Mouse (Mus musculus): Measurements from ENCODE around the gene Atrip.

Gene Atrip

GRCm38 (mm10) chr9:109097291-109097690 is 23.4 kb upstream of the Atrip start:
- no peak for DNase-seq

- no peak for DNase-seq
Measured at GRCm38 (mm10) chr9:109096856-109097255, 22.9 kb upstream of the Atrip start.

DNA sequence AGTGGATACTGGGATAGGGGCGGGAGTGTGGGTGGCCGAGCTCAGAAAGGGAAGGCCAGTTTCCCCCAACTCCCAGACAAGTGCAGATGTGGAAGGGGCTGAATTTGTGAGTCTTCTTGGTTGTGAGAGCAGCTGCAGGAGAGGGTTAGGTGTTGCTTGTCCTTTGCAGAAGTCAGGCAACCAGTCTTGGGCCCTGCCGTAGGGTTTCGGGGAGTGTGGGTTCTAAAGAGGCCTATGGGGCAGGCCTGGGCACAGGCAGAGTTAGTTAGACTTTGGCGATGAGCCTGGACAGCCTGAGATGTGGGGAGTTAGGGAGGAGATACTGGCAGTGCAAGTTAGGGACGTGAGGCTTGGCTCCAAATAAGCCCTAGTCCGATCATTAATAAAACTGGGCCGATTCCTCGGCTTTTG is 22.3 kb upstream of the Atrip start:
- DNase-seq, result peak; percentile 40

DNA sequence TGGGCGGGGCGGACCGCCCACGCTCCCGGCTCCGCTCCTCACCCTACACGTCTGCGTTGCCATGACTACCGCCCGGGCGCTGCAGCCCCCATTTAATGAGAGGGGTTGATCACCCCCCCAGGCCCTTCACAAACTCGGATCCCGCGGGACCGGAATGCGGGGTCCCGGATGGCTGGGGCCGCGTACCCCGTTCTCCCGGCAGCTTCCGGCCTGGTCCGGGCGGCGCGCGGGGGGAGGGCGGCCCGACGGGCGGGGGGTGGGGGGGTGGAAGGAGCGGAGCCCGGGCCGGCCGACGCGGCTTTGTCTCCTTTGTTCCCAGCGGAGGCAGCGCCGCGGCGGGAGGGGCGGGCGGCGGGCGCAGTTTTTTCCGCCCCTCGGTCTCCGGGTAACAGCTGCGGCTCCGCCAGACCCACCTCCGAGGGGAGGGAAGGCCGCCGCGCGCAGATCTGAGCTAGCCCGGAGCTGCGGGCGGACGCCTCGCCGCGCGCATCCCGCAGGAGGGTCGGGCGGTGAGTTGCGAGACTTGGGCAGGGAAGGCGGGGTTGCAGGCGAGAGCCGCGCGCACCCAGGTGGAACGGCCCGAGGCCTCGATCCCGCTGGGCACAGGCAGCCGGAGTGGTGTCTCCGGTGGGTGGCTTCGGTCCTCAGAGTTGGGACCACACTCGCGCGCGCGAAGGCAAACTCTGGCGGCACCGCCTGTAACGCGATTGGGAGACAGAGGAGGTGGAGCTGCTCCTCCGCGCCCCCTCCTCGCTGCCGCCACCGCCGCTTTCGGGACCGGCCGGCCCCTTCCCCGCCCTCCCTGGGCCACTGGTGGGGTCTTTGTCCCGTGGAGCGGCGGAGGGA is 21.4 kb upstream of the Atrip start, which contains the start of gene Plxnb1:
Plxnb1 (plus strand) TSS at position 253 of the 846 bp plus-strand sequence.
- peak; percentile 83 for DNase-seq

DNA sequence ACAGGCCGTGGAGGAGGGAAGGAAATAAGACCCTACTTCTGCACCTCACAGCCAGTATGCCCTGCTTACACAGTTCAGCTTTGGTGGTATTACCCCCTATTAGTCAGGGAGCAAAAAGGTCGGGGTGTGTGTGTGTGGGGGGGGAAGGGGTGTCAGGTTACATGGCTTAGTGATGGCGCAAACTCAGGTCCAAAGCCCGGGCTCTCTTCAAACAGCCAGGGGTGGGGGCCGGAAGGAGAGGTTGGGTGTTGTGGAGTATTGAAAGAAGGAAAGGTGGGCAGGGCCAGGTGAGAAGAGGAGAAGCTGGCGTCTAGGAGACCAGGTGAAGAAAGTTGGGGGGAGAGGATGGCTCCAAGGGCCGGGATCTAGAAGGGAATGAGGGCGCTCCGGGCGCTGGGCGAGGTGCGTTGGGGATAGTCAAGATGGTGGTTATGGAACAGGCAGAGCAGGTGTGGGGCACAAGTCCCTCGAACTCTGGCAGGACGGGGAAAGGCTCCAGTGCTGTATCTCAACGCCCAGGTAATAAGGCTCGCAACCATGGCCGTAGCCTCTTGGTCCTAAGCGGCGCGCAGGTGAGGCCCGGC is 20.7 kb upstream of the Atrip start:
- no peak for DNase-seq

- DNase-seq, result no peak
Measured at GRCm38 (mm10) chr9:109093786-109094552, 20.0 kb upstream of the Atrip start.

DNA sequence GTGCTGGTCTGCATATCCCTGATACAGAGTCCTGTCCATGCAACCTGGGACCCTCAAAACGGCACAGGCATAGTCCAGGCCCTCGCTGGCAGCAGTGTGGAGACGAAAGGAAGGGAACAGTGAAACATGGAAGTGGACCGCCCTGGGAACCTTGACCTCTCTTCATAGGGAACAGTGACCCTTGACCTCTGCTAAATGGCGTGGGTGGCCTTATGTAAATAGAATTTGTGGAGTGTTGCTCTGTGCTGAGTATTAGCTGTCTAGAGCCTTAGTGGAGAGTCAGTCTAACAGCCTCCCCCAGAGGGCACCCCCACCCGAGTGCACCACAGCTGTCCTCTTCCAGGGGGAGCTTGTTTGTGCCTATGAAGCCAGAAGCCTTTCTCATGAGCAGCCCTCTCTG is 18.9 kb upstream of the Atrip start:
- no peak for DNase-seq

DNA sequence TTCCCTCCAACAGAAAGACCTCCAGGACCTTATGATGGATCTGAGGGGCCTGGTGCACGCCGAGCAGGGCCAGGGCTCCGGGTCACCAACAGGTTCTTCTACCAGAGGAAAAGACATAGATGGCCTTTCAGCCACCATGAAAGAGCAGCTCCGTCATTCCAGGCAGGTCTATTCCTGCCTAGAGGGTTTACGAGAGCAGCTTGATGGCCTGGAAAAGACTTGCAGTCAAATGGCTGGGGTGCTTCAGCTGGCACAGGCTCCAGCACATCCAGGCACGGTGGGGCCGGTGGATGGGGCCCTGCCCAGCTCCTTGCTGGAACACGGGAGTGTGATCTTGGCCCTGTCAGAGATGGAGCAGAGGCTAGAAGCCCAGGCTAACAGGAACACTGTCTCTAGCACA is 17.9 kb upstream of the Atrip start:
- DNase-seq, result no peak

DNA sequence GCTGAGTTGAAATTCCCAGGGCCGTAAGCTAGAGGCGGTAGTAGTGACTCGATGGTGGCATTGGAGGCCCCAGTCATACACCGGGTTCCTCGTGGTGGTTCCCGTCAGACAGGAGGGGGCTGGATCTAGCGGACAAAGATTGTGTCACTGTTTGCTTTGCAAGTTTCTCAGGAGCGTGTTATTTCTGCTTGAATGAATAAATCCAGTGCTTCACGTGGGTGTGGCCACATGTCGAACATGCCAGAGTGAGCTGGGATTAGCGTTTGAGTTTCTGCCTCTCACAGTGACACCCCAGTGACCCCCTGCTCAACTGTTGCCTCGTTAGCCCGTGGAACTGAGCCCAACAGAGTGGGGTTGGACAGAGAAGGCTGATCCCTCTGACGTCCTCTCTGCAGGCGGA is 16.5 kb upstream of the Atrip start:
- no peak for DNase-seq

GRCm38 (mm10) chr9:109087987-109088386 is 14.1 kb upstream of the Atrip start:
- DNase-seq, result peak; percentile 56

DNA sequence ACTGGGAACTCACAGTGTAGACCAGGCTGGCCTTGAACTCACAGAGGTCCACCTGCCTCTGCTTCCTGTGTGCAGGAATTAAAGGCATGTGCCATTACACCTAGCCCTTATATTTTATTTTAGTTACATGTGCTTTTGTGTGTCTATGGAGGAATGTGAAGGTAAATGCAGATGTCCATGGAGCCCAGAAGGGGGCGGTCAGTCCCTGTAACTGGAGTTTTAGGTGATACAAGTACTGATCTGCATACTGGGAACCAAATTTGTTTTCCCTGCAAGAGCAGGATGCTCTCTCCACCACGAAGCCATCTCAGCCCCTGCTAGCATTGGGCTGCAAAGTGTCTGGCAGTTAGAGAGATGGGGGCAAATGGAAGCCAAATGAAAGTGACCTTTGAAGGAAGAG is 11.0 kb upstream of the Atrip start:
- DNase-seq, result no peak

DNA sequence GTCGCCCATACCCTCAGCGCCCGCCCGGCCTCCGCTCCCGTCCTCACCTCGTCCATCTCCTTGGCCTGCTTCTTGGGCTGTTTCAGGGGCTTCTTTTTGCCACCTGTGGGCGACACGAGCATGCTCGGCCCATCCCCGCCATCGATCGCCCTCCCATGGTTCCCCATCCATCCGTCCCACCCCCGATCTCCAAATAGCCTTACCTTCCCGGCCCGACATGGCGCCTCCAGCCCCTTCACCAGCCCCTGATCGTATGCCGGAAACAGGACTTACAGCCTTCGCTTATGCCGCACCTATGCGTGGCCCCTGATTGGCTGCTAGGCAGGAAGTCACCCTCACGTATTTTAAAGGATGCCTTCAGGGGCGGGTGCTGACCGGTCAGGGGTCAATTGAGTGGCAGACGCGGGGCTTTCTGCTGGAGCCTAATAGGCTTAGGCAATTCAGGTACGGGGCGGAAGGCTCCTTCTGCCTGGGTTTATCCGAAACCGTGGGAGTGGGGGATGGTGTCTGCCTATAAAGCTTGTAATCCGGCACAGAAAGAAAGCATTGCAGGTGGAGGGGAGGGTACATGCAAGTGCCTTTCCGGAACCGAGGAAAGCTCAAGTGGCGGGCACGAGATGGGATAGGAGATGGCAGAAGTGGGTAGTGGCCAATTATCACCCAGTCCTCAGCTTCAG is 8.3 kb upstream of the Atrip start, which contains the start of the genes Ccdc51 and Tma7:
Ccdc51 (plus strand) TSS at position 370 of the 677 bp plus-strand sequence.
Tma7 (minus strand) TSS at position 464 of the 677 bp plus-strand sequence.
- DNase-seq, result peak; percentile 81

DNA sequence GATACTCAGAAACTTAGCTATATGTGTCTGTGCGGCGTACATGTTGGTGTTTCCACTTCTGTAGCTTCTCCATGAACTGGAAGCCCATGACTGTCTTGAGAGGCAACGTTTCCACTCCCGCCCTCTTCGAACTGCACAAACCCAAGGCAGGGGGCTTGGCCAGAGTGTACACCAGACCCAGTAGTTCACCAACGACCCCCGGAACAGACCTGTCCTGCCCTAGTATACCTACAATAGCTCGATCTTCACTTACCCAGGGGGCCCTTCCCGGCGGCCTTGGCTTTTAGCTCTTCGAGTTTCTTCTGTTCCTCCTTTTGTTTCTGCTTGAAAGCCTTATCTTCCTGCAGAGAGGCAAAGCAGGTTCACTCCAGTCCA is 7.8 kb upstream of the Atrip start:
- DNase-seq, result no peak

- DNase-seq, result no peak
Measured at GRCm38 (mm10) chr9:109080516-109080915, 6.6 kb upstream of the Atrip start.

DNA sequence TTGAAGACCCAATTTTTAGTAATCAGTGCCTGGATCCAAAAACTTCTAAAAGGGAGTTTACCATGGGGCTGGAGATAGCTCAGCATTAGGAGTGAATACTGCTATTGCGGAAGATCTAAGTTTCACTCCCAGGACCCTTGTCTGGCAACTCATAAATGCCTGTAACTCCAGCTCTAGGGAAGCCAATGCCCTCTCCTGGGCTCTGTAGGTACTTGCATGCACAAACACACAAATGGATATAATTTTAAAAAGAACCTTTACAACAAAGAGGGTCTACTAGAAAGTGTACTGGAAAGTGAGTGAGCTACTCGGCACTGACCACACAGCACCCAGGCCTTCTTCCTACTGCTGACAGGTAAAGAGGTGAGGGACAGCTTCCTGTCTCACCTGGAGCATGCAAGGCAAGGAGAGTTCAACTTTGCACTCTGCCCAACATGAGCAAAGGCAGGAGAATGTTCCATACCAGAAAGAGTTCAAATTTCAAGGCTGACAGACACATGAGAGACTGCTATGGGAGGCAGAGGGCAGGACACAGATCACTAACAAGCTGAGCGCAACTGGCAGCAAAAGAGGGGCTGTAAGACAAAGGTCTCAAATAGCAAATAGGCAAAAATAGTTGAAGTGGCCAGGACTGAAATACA is 5.7 kb downstream of the Atrip start:
- no peak for DNase-seq

DNA sequence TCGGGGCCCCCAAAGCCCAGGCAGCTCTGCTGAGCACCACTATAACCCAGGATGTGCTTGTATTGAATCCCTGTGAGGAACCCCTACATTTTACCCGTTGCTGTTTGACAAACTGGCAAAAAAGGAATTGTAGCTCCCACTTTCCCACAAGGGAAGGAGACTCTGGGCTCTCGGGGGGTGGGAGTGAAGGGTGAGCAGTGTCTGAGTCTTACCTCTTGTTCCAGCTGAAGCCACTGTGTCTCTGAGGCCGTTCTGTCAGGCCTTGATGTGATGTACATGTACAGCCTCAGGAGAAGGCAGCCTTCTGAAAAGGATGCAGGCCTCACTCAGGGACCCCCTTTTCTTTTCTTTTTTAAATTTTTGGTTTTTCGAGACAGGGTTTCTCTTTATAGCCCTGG is 13.0 kb downstream of the Atrip start:
- DNase-seq, result no peak

- no peak for DNase-seq
Measured at GRCm38 (mm10) chr9:109060184-109060897, 13.6 kb downstream of the Atrip start.

DNA sequence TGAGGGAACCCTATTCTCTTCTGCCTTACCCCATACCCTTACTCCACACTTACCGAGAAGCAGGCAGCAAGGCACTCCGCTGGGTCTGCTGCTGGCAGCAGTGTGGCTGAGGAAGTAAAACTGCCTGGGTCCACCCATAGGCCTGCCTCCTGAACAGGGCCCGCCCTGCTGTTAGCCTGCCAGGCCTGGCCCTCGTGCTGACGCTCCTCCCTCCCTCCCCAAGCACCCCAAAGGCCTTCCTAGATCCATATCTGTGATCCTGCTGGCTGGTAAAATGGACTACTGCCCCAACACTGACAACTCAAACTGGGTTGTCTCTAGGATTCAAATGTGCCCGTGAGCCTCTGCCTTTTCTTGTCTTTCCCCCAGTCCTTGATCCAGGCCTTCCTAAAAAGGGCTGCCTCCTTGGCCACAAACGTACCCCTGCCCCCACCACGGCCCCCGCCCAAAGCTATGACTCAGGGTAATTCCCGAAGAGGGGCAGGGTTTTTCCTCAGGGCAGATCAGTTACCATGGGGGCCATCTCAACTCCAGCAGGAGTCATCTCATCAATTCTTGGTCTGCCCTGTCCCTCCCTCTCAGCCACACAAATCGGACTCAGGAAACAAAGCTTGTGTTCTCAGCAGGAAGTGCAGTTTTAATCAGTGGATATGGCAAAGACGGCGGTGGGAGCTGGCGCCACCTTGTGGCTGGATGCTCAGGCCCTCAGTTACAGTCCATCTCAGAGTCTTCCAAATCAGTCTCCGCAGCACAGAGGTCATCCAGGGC is 14.6 kb downstream of the Atrip start, which contains the start of gene Trex1:
Trex1 (minus strand) TSS at position 599 of the 768 bp plus-strand sequence.
- DNase-seq, result peak; percentile 89

DNA sequence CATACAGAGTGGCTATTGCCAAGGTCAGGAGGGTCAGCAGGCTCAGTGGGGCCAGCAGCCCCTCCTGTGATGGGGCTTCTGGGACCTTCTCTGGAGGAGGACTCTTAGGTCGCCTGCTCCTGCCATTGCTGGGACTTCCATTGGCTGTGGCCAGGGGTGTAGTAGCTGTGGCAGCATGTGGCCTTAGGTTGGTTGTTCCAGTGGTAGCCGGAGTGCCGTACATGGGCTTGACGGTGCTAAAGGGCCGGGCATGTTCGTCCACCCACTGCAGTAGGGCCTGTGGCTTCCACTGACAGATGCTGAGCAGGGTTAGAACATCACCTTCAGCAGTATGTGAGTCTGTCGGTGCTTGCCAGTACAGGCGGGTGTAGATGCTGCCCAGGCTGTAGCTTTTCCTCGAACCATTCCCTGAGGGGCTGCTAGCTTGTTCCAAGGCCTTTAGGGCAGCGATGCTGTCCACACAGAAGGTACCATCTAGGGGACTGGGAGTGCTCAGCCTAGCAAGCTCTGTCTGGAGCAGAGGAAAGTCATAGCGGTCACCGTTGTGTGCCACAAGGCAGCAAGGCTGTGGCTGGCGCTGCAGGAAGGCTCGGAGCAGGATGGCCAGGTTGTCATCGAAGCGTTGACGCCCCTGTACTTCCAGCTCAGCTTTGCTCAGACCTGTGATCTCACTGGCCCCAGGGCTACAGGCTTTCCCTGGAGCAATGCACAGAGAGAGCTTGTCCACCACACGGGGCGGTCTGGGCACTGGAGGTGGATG is 15.7 kb downstream of the Atrip start:
- DNase-seq, result no peak

GRCm38 (mm10) chr9:109057543-109057942 is 16.4 kb downstream of the Atrip start:
- DNase-seq, result no peak
